Mouse (Mus musculus) liver, postnatal 0 days (tissue): ENCODE data around the gene Gpr157.

Experiments used
- CTCF ChIP-seq: sonication (generic); IDR thresholded peaks from 2 replicates; pipeline ENCODE4 v1.5.1; 2016; ENCODE audit warnings: antibody characterized with exemption, low read depth
- EP300 ChIP-seq: IDR thresholded peaks from 2 replicates; pipeline ENCODE4 v1.6.1; 2016; ENCODE audit warnings: antibody characterized with exemption, low read depth, mild to moderate bottlenecking

- no peak for TF ChIP-seq CTCF
- TF ChIP-seq EP300: no peak
These were observed 35.7 kb upstream of the Gpr157 start for GRCm38 (mm10) chr4:150051514-150051913.
